Mouse (Mus musculus): Measurements from ENCODE around the gene Cabp1.

DNA sequence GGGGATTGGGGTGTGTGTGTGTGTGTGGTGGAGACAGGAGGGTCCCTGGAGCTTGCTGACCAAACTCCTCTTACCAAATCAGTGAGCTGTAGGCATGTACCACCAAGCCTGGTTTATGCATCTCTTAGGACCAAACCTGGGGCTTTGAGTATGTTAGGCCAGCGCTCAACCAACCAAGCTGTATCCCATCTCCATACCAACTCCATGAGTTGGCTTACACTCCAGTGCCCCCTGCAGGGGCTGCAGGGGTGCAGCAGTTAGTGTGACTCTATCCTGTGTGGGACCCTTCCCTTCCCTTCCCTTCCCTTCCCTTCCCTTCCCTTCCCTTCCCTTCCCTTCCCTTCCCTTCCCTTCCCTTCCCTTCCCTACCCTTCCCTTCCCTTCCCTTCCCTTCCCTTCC is 19.6 kb downstream of the Cabp1 start:
- peak; percentile 43 for TF ChIP-seq CTCF (IDR thresholded peaks at IDR 0.05; ENCODE audit: low read depth)
- TF ChIP-seq EP300 (IDR thresholded peaks at IDR 0.05; ENCODE audit: low read depth): no peak
